Mouse (Mus musculus) cerebellum, postnatal 25 days (tissue): ENCODE data around the gene Zyx.

ENCODE experiments used
- DNase-seq, 2 experiments: peaks; one replicate each; pipeline ENCODE4 v3.0.0; 2021; ENCODE audit warnings: mixed read lengths in 2 of 2

Gene Zyx

GRCm38 (mm10) chr6:42349426-42350020 lies at the start of gene Zyx:
Gene Zyx, plus strand, starts transcription at chr6:42349630.
- peak; percentile 93 to 94 for DNase-seq

GRCm38 (mm10) chr6:42309816-42310378 lies 39.5 kb upstream of the Zyx start:
- peak; percentile 55 to 73 for DNase-seq

GRCm38 (mm10) chr6:42310427-42311053 lies 38.9 kb upstream of the Zyx start:
- DNase-seq: no peak

- peak in 1 of 2 experiments; percentile 47 for DNase-seq
These were observed 31.1 kb upstream of the Zyx start for GRCm38 (mm10) chr6:42318293-42318692.

- peak in 1 of 2 experiments; percentile 57 for DNase-seq
These were observed 25.9 kb upstream of the Zyx start for GRCm38 (mm10) chr6:42323371-42324066.

- peak in 1 of 2 experiments; percentile 76 for DNase-seq
These were observed 25.4 kb upstream of the Zyx start for GRCm38 (mm10) chr6:42324067-42324481.

- peak; percentile 89 to 95 for DNase-seq
These were observed 24.8 kb upstream of the Zyx start, which contains the start of gene Fam131b for GRCm38 (mm10) chr6:42324482-42325267. Gene Fam131b, minus strand, starts transcription at chr6:42324643.

- DNase-seq: peak; percentile 89 to 91
These were observed 24.2 kb upstream of the Zyx start for GRCm38 (mm10) chr6:42325268-42325609.

GRCm38 (mm10) chr6:42326509-42326908 lies 22.9 kb upstream of the Zyx start:
- DNase-seq: no peak

GRCm38 (mm10) chr6:42328757-42329156 lies 20.7 kb upstream of the Zyx start:
- DNase-seq: no peak

GRCm38 (mm10) chr6:42330216-42330615 lies 19.2 kb upstream of the Zyx start:
- peak; percentile 68 to 69 for DNase-seq

- DNase-seq: no peak
These were observed 18.5 kb upstream of the Zyx start for GRCm38 (mm10) chr6:42330946-42331345.

- no peak for DNase-seq
These were observed 10.2 kb upstream of the Zyx start for GRCm38 (mm10) chr6:42339189-42339588.

GRCm38 (mm10) chr6:42339981-42340380 lies 9.4 kb upstream of the Zyx start:
- no peak for DNase-seq

GRCm38 (mm10) chr6:42342171-42342570 lies 7.3 kb upstream of the Zyx start:
- no peak for DNase-seq

- DNase-seq: peak; percentile 90
These were observed 5.9 kb upstream of the Zyx start for GRCm38 (mm10) chr6:42343361-42344120.

- DNase-seq: no peak
These were observed 5.2 kb upstream of the Zyx start for GRCm38 (mm10) chr6:42344255-42344654.

- peak; percentile 66 to 74 for DNase-seq
These were observed 987 bp upstream of the Zyx start for GRCm38 (mm10) chr6:42348281-42349005.

- peak; percentile 84 to 88 for DNase-seq
These were observed 414 bp upstream of the Zyx start for GRCm38 (mm10) chr6:42349006-42349425.

GRCm38 (mm10) chr6:42350021-42350967 lies 864 bp downstream of the Zyx start:
- DNase-seq: peak; percentile 80 to 86
